Mouse (Mus musculus) embryonic facial prominence, embryonic 13.5 days (tissue): ENCODE results near the gene Cyp27b1. TPM values are rescaled to one million over a fixed set of nuclear protein-coding genes. Genes with fewer than 3 reads are reported as not detected.

ENCODE experiments used
- ATAC-seq: fragments of 200-750 bp; cut with Nextera tagmentation; 2 replicates; pipeline ENCODE4 v1.8.0; 2017; ENCODE audit warnings: low read depth; ENCODE audit not compliant: insufficient number of reproducible peaks, insufficient read depth, low FRiP score, low TSS enrichment
- H3K27ac ChIP-seq: fragments of 300-500 bp; sonication (generic); 2 replicates; pipeline ENCODE4 v1.5.1; 2015; ENCODE audit warnings: moderate library complexity, mild to moderate bottlenecking, inconsistent platforms
- H3K27me3 ChIP-seq: fragments of 300-500 bp; sonication (generic); 2 replicates; pipeline ENCODE4 v1.6.1; 2015; ENCODE audit warnings: mild to moderate bottlenecking, inconsistent platforms
- H3K36me3 ChIP-seq: fragments of 300-500 bp; sonication (generic); 2 replicates; pipeline ENCODE4 v1.6.1; 2015; ENCODE audit warnings: mild to moderate bottlenecking, inconsistent platforms
- H3K4me1 ChIP-seq: fragments of 300-500 bp; sonication (generic); 2 replicates; pipeline ENCODE4 v1.6.1; 2015; ENCODE audit warnings: inconsistent platforms
- H3K4me2 ChIP-seq: fragments of 300-500 bp; sonication (generic); 2 replicates; pipeline ENCODE4 v1.6.1; 2015; ENCODE audit warnings: moderate library complexity, mild to moderate bottlenecking, inconsistent platforms
- H3K4me3 ChIP-seq: fragments of 300-500 bp; sonication (generic); 2 replicates; pipeline ENCODE4 v1.5.1; 2015; ENCODE audit warnings: mild to moderate bottlenecking, inconsistent platforms
- H3K9ac ChIP-seq: fragments of 300-500 bp; sonication (generic); 2 replicates; pipeline ENCODE4 v1.6.1; 2015; ENCODE audit warnings: mild to moderate bottlenecking, inconsistent platforms
- H3K9me3 ChIP-seq: fragments of 300-500 bp; sonication (generic); 2 replicates; pipeline ENCODE4 v1.6.1; 2016; ENCODE audit warnings: inconsistent platforms
- WGBS: fragments of 180-500 bp; shearing (Covaris S2); methylation state at CpG from one replicate; pipeline ENCODE4 v1.1.7; 2015; ENCODE audit warnings: mixed read lengths; 5-methylcytosine and 5-hydroxymethylcytosine counted together
- polyA plus RNA-seq: library from polyadenylated mRNA; unstranded; fragments of >200 nt; fragmentation: Nextera tagmentation; extraction: Ambion mirVana; gene quantifications from 2 replicates; pipeline ENCODE4 v1.2.1, GENCODE M21; 2015

The Cyp27b1 gene
- polyA plus RNA-seq, 1 experiment from 2014 or later, result 0.08 TPM

DNA sequence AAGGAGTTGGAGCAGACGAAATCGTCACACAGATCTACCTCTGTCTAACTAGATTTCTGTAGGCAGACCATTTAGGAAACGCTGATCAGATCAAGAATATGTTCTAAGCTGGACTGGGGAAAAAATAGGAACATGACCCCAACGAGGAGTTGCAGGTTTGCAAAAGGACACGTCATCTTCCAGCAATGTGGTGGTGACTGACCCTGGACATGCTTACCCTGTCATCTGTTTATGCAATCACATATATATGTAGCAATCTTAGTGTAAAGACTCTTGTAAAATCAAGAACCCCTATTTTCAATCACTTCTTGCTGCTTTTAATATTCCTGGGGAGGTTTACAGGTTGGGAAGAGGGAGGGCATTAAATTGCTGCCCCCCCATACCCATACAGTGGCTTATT, 14.5 kb downstream of the Cyp27b1 start:
- H3K36me3 ChIP-seq, result peaks cover 32% of the 10 kb centered on the region
- 76% methylated on average over 5 of the region's 5 CpGs for WGBS
- H3K9ac ChIP-seq, result no peak overlapping the region
- peaks cover 33% of the 10 kb centered on the region for H3K4me1 ChIP-seq
- no peak overlapping the region for H3K4me2 ChIP-seq
- H3K27ac ChIP-seq, result no peak overlapping the region
- H3K9me3 ChIP-seq, result no peaks in the 10 kb centered on the region
- ATAC-seq, result no peak
- peaks cover 31% of the 10 kb centered on the region for H3K27me3 ChIP-seq
- H3K4me3 ChIP-seq, result no peak overlapping the region; the same call in 1 of the 2 replicates

DNA sequence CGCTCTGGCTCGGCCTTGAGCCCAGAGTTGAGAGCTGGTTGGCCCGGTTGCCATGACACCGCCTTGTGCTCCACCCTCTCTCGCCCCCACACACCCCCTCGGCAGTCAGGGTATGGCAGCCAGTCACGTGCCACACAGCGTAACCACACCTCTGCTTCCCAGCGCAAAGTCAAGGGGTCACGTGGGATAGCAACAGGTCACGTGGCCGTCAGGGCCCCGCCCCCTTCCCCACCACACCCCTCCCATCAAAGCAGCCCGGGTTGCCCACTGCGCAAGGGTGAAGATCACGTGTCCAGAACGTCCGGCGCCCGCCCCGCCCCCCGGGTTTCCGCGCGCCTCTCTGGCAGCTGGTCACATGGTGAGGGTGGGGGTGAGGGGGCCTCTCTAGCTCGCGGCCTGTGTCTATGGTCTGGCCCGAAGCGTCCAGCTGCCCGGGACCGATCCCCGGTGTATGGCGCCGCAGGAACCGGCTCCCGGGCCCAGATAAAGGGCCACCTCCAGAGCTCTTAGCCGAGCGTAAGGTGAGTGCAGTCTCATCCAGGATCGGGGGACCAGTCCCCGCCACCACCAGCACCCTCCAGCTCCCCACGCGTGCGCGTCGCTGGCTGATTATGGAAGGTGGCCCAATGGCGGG, 15.3 kb downstream of the Cyp27b1 start, which contains the start of gene Cdk4:
TSS of gene Cdk4 (plus strand) at position 296 of the 634 bp plus-strand sequence.
- H3K27ac ChIP-seq, result peak within 1 kb of the TSS; percentile 85
- H3K9ac ChIP-seq, result peak within 1 kb of the TSS; percentile 97
- peaks cover 27% of the 10 kb centered on the region for H3K27me3 ChIP-seq
- peaks cover 39% of the 10 kb centered on the region for H3K36me3 ChIP-seq
- peaks cover 37% of the 10 kb centered on the region for H3K4me1 ChIP-seq
- under 1% methylated on average over 45 of the region's 46 CpGs for WGBS
- H3K4me2 ChIP-seq, result peak within 1 kb of the TSS; percentile 91
- peak; percentile 86 for ATAC-seq
- H3K9me3 ChIP-seq, result no peaks in the 10 kb centered on the region
- peak within 1 kb of the TSS; percentile 88 for H3K4me3 ChIP-seq

DNA sequence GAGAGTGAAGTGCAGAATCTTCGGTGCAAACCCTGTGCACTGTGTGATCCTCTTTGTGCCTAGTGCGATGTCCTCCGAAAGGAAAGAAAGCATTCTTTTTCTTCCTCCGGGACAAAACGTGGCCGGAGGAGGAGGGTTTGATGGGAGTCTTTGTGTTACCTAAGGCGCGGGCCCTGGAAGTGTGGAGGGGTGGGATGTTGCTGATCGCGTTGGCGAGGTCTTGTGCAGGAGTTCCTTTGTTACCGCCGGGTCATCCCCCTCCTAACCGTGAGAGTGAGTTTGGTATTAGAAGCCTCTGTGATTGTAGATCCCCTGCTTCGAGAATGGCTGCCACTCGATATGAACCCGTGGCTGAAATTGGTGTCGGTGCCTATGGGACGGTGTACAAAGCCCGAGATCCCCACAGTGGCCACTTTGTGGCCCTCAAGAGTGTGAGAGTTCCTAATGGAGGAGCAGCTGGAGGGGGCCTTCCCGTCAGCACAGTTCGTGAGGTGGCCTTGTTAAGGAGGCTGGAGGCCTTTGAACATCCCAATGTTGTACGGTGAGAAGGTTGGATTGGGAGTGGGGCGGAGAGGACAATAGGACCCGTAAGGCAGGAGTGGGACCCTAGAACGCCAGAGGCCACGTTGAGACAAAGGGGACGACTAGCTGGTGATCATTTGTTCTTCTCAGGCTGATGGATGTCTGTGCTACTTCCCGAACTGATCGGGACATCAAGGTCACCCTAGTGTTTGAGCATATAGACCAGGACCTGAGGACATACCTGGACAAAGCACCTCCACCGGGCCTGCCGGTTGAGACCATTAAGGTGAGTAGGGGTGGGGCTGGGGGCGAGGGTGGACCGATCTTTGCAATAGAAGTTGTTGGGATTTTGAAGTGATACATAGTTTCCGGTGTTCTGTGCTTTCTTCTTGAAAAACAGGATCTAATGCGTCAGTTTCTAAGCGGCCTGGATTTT, 16.1 kb downstream of the Cyp27b1 start:
- Histone ChIP-seq H3K4me1 (peaks cover 37% of the 10 kb centered on the region), H3K4me2 (peak overlapping the region; percentile 91), H3K9ac (peak overlapping the region; percentile 97), H3K9me3 (no peaks in the 10 kb centered on the region), H3K27ac (peak overlapping the region; percentile 85), H3K36me3 (peaks cover 43% of the 10 kb centered on the region), H3K27me3 (peaks cover 19% of the 10 kb centered on the region), H3K4me3 (peak overlapping the region; percentile 88)
- 12% methylated on average over 37 of the region's 37 CpGs for WGBS
- ATAC-seq, result no peak; the same call in 1 of the 2 replicates

DNA sequence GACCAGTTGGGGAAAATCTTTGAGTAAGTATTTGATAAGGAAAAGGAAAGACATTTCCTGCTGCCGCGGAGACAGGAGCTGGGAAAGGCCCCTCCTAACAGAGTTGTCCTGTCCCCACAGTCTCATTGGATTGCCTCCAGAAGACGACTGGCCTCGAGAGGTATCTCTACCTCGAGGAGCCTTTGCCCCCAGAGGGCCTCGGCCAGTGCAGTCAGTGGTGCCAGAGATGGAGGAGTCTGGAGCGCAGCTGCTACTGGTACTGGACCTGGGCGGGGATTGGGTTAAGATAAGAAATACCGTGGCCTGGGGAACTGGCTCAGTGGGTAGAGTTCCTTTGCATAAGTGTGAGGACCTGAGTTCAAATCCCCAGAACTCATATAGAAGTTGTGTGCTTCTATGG, 17.9 kb downstream of the Cyp27b1 start:
- 90% methylated on average over 9 of the region's 9 CpGs for WGBS
- peaks cover 34% of the 10 kb centered on the region for H3K4me1 ChIP-seq
- H3K4me2 ChIP-seq, result no peak overlapping the region
- H3K36me3 ChIP-seq, result peaks cover 43% of the 10 kb centered on the region
- H3K4me3 ChIP-seq, result no peak overlapping the region
- H3K9me3 ChIP-seq, result no peaks in the 10 kb centered on the region
- no peak overlapping the region for H3K27ac ChIP-seq
- H3K9ac ChIP-seq, result no peak overlapping the region
- ATAC-seq, result no peak
- H3K27me3 ChIP-seq, result peaks cover 7% of the 10 kb centered on the region; the same call in 1 of the 2 replicates

DNA sequence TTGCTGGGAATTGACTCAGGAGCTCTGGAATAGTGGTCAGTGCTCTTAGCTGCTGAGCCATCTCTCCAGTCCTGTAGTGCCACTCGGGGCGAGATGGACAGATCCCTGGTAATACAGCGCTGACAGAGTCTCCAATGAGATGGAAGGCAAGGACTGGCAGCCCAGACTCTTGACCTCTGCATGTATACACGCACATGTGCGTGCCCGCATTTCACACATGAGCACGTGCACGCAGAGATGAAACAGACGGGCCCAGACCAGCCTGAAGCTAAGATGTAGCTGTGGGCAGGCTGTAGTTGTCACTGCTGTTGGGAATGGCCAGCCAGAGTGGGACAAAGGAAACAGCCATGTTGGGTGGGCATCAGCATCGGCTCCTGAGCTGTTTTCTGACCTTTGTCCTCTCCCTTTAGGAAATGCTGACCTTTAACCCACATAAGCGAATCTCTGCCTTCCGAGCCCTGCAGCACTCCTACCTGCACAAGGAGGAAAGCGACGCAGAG, 18.5 kb downstream of the Cyp27b1 start:
- ATAC-seq, result no peak
- H3K27me3 ChIP-seq, result 0 out of 2 replicates have a peak, but pooled peaks cover 1% of the 10 kb centered on the region
- H3K4me3 ChIP-seq, result no peak overlapping the region
- peaks cover 40% of the 10 kb centered on the region for H3K4me1 ChIP-seq
- no peaks in the 10 kb centered on the region for H3K9me3 ChIP-seq
- WGBS, result 88% methylated on average over 14 of the region's 14 CpGs
- H3K9ac ChIP-seq, result no peak overlapping the region
- H3K4me2 ChIP-seq, result no peak overlapping the region
- no peak overlapping the region for H3K27ac ChIP-seq
- H3K36me3 ChIP-seq, result peaks cover 43% of the 10 kb centered on the region

DNA sequence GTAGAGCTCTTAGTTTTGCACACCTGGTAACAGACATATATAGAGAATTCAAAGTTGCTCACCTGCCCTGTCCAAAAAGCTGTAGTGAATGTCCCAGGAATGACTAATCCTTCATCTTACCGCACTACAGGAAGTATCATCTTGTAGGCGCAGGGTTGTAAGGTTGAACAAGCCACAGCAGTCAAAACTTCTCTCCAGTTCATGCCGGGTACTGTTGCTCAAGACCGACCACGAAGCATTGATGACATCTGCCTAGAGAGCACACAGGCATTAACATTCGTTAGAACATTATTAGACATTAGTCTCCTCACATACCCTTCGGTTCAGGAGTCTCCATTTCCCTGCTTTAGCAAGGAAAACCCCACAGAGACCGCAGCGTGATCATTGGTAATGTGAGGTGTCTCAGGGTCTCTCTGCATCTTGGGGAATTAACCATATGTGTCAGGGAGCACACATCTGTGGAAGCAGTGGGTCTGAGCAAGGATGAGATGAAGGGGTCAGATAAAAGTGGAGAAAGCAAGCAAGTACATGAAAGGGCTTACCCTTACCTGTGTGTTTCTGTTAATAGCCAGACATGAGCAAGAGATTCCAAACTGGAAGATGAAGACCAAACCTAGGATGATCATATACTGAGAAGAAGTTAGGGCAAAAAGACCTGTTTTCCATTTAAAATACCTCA, 20.4 kb downstream of the Cyp27b1 start:
- Histone ChIP-seq H3K9ac (peak overlapping the region; percentile 77), H3K4me3 (peak overlapping the region; percentile 54), H3K27me3 (no peaks in the 10 kb centered on the region), H3K9me3 (no peaks in the 10 kb centered on the region), H3K4me1 (peaks cover 40% of the 10 kb centered on the region), H3K4me2 (peak overlapping the region; percentile 85), H3K36me3 (peaks cover 43% of the 10 kb centered on the region), H3K27ac (peak overlapping the region; percentile 87)
- ATAC-seq, result no peak
- WGBS, result 78% methylated on average over 9 of the region's 9 CpGs

DNA sequence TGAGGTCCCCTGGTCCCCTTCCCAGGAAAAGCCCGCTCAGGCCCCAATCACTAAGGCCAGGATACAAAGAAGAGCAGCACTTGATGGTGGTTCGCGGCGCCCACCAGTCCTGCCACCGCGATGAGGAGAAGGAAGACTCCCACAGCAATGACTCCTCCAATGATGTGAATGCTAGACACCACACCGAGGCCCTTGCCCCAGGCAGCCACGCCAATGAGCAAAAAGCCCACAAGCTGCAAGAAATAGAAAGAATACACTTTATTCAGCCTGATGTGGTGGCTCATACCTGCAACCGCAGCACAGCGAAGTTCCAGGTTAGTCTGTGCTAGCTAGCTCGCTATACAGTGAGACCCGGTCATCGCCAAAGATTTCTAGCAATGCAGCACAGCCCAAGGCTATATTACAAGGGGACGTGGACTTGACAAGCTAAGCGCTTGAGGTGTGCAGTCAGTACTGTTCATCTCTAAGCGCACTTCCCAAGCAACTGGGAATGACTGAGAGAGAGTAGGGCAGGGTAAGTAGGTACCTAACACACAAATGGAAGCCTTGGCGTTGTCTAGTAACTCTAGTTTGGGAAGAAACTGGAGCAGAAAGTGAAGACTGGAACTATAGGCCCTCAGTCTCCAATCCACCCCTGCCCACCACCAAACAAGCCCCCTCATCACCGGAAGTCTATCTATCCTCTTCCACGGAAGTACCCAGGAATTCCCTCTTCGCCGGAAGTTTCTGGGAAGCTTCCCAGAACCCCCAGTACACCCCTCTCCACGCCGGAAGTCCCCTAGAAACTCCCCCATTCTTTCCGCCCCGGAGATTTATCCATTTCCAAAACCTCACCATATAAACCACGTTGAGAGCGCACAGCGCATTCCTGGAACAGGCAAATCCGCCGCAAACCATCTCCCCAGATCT, 21.5 kb downstream of the Cyp27b1 start:
- Histone ChIP-seq H3K9ac (peak overlapping the region; percentile 77), H3K9me3 (no peaks in the 10 kb centered on the region), H3K4me2 (peak overlapping the region; percentile 85), H3K27ac (peak overlapping the region; percentile 87), H3K27me3 (no peaks in the 10 kb centered on the region), H3K4me3 (peak overlapping the region; percentile 54), H3K36me3 (peaks cover 42% of the 10 kb centered on the region), H3K4me1 (peaks cover 39% of the 10 kb centered on the region)
- peak; percentile 45; the same call in 1 of the 2 replicates for ATAC-seq
- whole genome bisulfite sequencing, result 7% methylated on average over 30 of the region's 30 CpGs

DNA sequence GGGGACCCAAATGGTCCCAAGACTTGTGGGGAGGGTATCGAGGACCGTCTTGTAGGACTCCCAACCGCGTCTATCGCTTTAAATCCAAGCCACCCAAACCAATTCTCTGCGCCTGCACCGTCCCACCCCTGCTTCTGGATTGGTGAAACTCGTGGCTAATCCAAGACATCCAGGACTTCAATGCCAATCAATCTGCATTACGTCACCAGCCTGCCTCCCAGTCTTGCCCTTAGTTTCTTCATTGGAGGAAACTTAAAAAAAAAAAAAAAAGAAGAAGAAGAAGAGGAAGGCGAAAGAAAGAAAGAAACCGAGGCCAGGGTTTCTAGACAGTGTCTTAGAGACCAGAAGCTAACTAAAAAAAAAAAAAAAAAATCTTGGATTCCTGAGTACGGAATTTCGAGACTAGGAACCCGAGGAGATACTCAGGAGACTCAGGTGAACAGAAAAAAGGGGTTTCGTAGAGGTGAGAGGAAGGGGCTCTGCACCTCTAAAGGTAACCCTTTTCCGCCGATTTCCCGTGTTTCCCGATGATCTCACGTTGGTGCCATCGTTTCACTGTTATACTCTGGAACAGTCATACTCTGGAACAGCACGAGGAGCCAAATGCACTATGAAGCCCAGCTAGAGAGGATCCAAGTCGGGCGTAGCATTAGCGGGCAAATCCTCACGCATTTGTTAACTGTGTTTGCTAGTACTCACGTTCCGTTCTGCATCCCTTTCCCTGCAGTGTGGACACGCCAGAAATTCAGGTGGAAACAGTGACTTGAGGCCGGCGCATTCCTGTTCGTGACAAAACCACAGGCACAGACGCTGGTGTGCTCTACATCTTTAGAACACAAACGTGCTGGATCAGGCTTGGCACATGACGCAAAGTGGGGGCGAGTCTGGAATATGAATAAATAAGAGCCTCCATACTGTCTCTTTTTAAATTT, 22.4 kb downstream of the Cyp27b1 start, which contains the start of gene Tspan31:
TSS of gene Tspan31 (minus strand) at position 75 of the 932 bp plus-strand sequence.
- H3K4me3 ChIP-seq, result peak within 1 kb of the TSS; percentile 54
- 2% methylated on average over 36 of the region's 36 CpGs for WGBS
- H3K27ac ChIP-seq, result peak within 1 kb of the TSS; percentile 87
- peaks cover 33% of the 10 kb centered on the region for H3K36me3 ChIP-seq
- H3K9ac ChIP-seq, result peak within 1 kb of the TSS; percentile 77
- peak within 1 kb of the TSS; percentile 85 for H3K4me2 ChIP-seq
- H3K4me1 ChIP-seq, result peaks cover 31% of the 10 kb centered on the region
- H3K27me3 ChIP-seq, result peaks cover 7% of the 10 kb centered on the region
- no peaks in the 10 kb centered on the region for H3K9me3 ChIP-seq
- ATAC-seq, result peak; percentile 88

DNA sequence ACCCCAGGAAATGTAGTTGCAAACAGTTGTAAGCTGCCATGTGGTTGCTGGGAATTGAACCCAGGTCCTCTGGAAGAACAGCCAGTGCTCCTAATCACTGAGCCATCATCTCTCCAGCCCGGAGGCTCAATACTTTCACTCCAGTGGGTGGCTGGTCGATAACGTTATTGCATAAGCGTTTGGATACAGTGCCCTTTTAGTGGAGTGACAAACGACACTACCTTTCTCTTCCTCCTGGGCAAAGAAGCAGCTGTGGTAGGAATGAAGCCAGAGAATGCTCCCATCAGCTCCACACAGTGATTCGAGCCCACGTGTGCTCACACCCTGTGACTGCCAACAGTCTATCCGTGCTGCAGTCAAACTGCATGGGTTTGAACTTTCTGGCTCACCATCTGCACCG, 23.2 kb downstream of the Cyp27b1 start:
- no peak for ATAC-seq
- Histone ChIP-seq H3K9ac (peak overlapping the region; percentile 77), H3K27ac (peak overlapping the region; percentile 87; the same call in 1 of the 2 replicates), H3K27me3 (peaks cover 13% of the 10 kb centered on the region), H3K4me2 (peak overlapping the region; percentile 85), H3K4me1 (peaks cover 31% of the 10 kb centered on the region), H3K36me3 (peaks cover 25% of the 10 kb centered on the region), H3K4me3 (peak overlapping the region; percentile 54), H3K9me3 (no peaks in the 10 kb centered on the region)
- 73% methylated on average over 9 of the region's 9 CpGs for WGBS
